Mouse (Mus musculus): ENCODE measurements at regions not wholly inside any gene's neighbourhood (a gene's known extent, or its start where the extent isn't known, plus 50 kb on each side); places are given as distances from the start of the nearest gene placed in this dataset.

DNA sequence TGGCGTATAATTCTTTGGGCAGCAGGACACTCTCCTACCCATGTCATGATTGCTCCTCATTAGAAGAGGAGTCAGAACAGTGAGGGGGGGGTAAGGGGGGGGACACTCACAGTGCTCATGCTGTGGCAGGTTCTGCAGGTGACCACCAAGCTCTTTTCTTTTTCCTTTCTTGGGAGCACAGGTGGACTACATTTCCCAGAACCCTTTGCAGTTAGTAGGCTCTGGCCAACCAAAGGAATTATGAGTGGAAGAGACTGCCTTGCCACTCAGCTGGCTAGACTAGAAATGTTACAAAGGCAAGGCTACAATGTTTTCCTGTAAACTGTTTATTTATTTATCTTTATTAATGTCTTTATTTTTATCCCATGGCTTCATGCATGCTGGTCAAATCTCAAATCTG lies 53.6 kb upstream of the Ifnlr1 start:
- no peak for DNase-seq (ENCODE audit: extremely low spot score, low spot score)
- H3K4me1 ChIP-seq: no peaks in the 10 kb centered on the region
- 96% methylated on average over 1 of the region's 1 CpGs for WGBS

DNA sequence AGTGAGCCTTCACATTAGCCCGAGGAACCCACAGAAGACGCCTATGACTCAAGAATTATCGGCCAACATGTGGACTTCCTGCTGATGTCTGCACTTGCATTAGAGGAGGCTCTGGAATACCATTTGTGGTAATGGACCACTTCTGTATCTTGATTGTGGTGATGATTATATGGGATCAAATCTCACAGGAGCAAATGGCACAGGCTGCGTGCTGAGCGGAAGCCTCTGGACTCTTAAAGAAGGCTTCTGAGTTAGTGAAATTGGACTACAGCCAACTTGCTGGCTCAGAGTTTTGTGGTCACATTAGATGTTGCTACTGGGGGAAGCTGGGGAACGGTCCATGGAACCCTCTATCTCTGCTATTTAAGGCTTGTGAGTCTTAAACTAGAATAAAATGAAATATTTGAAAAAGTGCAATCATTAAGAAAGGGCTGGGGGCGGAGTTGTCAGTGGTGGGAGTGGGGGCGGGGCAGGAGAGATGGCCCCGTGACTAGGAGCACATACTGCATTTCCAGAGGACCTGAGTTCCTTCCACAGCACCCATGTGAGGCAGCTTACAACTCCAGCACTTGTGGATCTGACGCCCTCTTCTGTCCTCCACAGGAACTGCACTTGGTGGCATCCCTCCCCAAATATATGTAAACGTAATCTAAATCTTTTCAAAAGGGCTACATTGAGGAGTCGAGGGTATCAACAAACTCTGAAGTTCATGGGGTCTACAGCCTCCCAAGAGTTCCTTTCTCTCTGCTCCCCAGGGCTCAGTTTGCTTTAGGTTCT lies 56.1 kb upstream of the Ifnlr1 start:
- Histone ChIP-seq H3K27ac (no peak overlapping the region), H3K4me3 (no peak overlapping the region), H3K9me3 (no peaks in the 10 kb centered on the region), H3K36me3 (replicated peaks) (no peaks in the 10 kb centered on the region), H3K27me3 (ENCODE audit: poor library complexity, severe bottlenecking) (no peaks in the 10 kb centered on the region), H3K4me1 (no peaks in the 10 kb centered on the region)
- WGBS: 91% methylated on average over 12 of the region's 12 CpGs
- DNase-seq (ENCODE audit: extremely low spot score, low spot score): no peak

More for the DNA sequence above, 53.6 kb upstream of the Ifnlr1 start:
- no peaks in the 10 kb centered on the region for H3K9me3 ChIP-seq
- no peaks in the 10 kb centered on the region for H3K36me3 ChIP-seq (replicated peaks)
- H3K4me3 ChIP-seq: no peak overlapping the region
- H3K27ac ChIP-seq: no peak overlapping the region
- no peaks in the 10 kb centered on the region for H3K27me3 ChIP-seq (ENCODE audit: poor library complexity, severe bottlenecking)

DNA sequence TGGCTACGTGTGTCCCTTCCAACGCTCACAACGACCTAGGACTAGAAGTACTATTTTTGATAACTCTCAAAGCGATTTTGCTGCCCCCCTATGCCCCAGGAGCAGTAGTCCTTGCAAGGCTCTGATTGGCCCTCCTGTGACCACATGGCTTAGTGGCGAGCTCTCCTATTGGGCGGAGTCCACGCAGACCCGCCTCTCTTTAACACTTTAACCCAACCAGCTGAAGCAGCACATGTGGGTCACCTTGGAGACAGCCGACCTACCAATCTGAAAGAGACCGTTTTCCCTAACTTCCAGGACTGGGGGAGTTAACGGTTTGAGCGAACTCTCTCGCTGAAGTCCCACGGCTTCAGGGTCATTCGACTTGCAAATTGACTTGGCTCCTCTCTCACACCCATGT lies 53.0 kb upstream of the Grhl3 start:
- WGBS: 93% methylated on average over 15 of the region's 15 CpGs
- H3K9me3 ChIP-seq: no peaks in the 10 kb centered on the region
- no peak overlapping the region for H3K4me3 ChIP-seq
- no peaks in the 10 kb centered on the region for H3K27me3 ChIP-seq (ENCODE audit: poor library complexity, severe bottlenecking)
- H3K36me3 ChIP-seq (replicated peaks): no peaks in the 10 kb centered on the region
- 0 out of 2 replicates have a peak, but pooled peaks cover 7% of the 10 kb centered on the region for H3K4me1 ChIP-seq
- DNase-seq (ENCODE audit: extremely low spot score, low spot score): no peak
- H3K27ac ChIP-seq: no peak overlapping the region

DNA sequence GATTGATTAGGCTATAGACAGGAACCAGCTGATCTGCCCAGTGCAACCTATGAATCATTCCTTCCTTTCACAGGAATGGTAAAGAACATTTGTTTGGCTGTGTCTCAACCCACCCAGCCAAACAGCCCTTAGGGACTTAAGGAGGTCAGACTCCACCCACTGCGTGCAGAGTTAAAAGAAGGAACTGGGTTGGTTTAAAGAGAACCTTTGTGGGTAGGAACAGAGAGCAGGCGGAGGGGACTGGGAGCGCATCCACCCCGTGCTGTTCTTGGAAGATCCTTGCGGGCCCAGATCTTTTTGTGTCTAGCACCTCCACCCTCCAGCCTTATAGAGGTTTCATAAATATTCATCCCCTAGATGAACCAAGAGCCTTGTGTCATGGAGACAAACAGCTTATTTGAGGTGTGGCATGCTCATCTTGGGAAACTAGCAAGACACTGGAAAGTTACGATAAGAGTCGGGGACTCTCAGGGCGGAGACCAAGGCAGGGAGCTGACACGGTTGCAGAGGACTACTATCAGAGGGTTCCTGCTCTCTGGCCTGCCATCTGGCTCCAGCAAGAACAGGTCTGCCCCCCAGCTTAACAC lies 49.8 kb upstream of the Grhl3 start:
- Histone ChIP-seq H3K27me3 (ENCODE audit: poor library complexity, severe bottlenecking) (peaks cover 13% of the 10 kb centered on the region), H3K9me3 (peaks cover 13% of the 10 kb centered on the region; the same call in 1 of the 2 replicates), H3K27ac (peak overlapping the region; percentile 58; the same call in 1 of the 2 replicates), H3K4me1 (peaks cover 10% of the 10 kb centered on the region), H3K36me3 (replicated peaks) (no peaks in the 10 kb centered on the region), H3K4me3 (no peak overlapping the region)
- 82% methylated on average over 9 of the region's 9 CpGs for WGBS
- DNase-seq (ENCODE audit: extremely low spot score, low spot score): no peak

Data from forebrain, embryonic 10.5 days (tissue).